Mouse (Mus musculus): Measurements from ENCODE around the gene Ptprd. TPM values are rescaled to one million over a fixed set of nuclear protein-coding genes. Genes with fewer than 3 reads are reported as not detected.
A peak's percentile ranks its signal among the peaks of the same experiment; 100 is the strongest.

Ptprd gene
- polyA plus RNA-seq, 1 experiment from 2014 or later = 41.8 TPM

- Histone ChIP-seq H3K4me1 (peaks cover 3% of the 10 kb centered on the region; the same call in 1 of the 2 replicates), H3K27me3 (no peaks in the 10 kb centered on the region), H3K9ac (no peak overlapping the region), H3K4me2 (replicated peaks) (no peak overlapping the region), H3K4me3 (no peak overlapping the region), H3K9me3 (peaks cover 4% of the 10 kb centered on the region; the same call in 1 of the 2 replicates), H3K27ac (no peak overlapping the region), H3K36me3 (no peaks in the 10 kb centered on the region)
- WGBS = 40% methylated on average over 7 of the region's 7 CpGs
- ATAC-seq (ENCODE audit: insufficient number of reproducible peaks, insufficient read depth, low FRiP score, low TSS enrichment) = no peak
Observed at GRCm38 (mm10) chr4:76386978-76387824, 1824.6 kb downstream of the Ptprd start.

- no peak for ATAC-seq (ENCODE audit: insufficient number of reproducible peaks, insufficient read depth, low FRiP score, low TSS enrichment)
- Histone ChIP-seq H3K27me3 (no peaks in the 10 kb centered on the region), H3K4me3 (no peak overlapping the region), H3K36me3 (no peaks in the 10 kb centered on the region), H3K9me3 (peaks cover 4% of the 10 kb centered on the region; the same call in 1 of the 2 replicates), H3K4me2 (replicated peaks) (no peak overlapping the region), H3K27ac (no peak overlapping the region), H3K9ac (no peak overlapping the region), H3K4me1 (peaks cover 3% of the 10 kb centered on the region; the same call in 1 of the 2 replicates)
- WGBS = 95% methylated on average over 5 of the region's 5 CpGs
Observed at GRCm38 (mm10) chr4:76385818-76386217, 1825.9 kb downstream of the Ptprd start.

- no peaks in the 10 kb centered on the region for H3K36me3 ChIP-seq
- 79% methylated on average over 6 of the region's 6 CpGs for WGBS
- ATAC-seq (ENCODE audit: insufficient number of reproducible peaks, insufficient read depth, low FRiP score, low TSS enrichment) = peak; percentile 52; the same call in 1 of the 2 replicates
- H3K9ac ChIP-seq = no peak overlapping the region
- no peak overlapping the region for H3K4me3 ChIP-seq
- no peaks in the 10 kb centered on the region for H3K27me3 ChIP-seq
- H3K4me2 ChIP-seq (replicated peaks) = no peak overlapping the region
- H3K9me3 ChIP-seq = peaks cover 4% of the 10 kb centered on the region; the same call in 1 of the 2 replicates
- H3K27ac ChIP-seq = no peak overlapping the region
- H3K4me1 ChIP-seq = no peaks in the 10 kb centered on the region
Observed at GRCm38 (mm10) chr4:76380312-76380917, 1831.3 kb downstream of the Ptprd start.

GRCm38 (mm10) chr4:76370041-76370880, 1841.5 kb downstream of the Ptprd start:
- Histone ChIP-seq H3K4me2 (replicated peaks) (no peak overlapping the region), H3K4me1 (peaks cover 25% of the 10 kb centered on the region), H3K27ac (0 out of 2 replicates have a peak overlapping the region, but pooled peaks have one; percentile 54), H3K27me3 (no peaks in the 10 kb centered on the region), H3K4me3 (no peak overlapping the region), H3K9me3 (no peaks in the 10 kb centered on the region), H3K36me3 (no peaks in the 10 kb centered on the region), H3K9ac (no peak overlapping the region)
- 47% methylated on average over 4 of the region's 4 CpGs for WGBS
- no peak for ATAC-seq (ENCODE audit: insufficient number of reproducible peaks, insufficient read depth, low FRiP score, low TSS enrichment)

- H3K36me3 ChIP-seq = no peaks in the 10 kb centered on the region
- no peak overlapping the region for H3K4me2 ChIP-seq (replicated peaks)
- H3K9ac ChIP-seq = no peak overlapping the region
- ATAC-seq (ENCODE audit: insufficient number of reproducible peaks, insufficient read depth, low FRiP score, low TSS enrichment) = no peak
- H3K9me3 ChIP-seq = no peaks in the 10 kb centered on the region
- H3K27me3 ChIP-seq = no peaks in the 10 kb centered on the region
- H3K27ac ChIP-seq = no peak overlapping the region
- no peak overlapping the region for H3K4me3 ChIP-seq
- 29% methylated on average over 3 of the region's 3 CpGs for WGBS
- peaks cover 25% of the 10 kb centered on the region for H3K4me1 ChIP-seq
Observed at GRCm38 (mm10) chr4:76369101-76369500, 1842.7 kb downstream of the Ptprd start.

GRCm38 (mm10) chr4:76368291-76368690, 1843.5 kb downstream of the Ptprd start:
- H3K4me2 ChIP-seq (replicated peaks) = no peak overlapping the region
- WGBS = 87% methylated on average over 2 of the region's 2 CpGs
- no peak overlapping the region for H3K27ac ChIP-seq
- no peak overlapping the region for H3K4me3 ChIP-seq
- no peak overlapping the region for H3K9ac ChIP-seq
- H3K9me3 ChIP-seq = no peaks in the 10 kb centered on the region
- ATAC-seq (ENCODE audit: insufficient number of reproducible peaks, insufficient read depth, low FRiP score, low TSS enrichment) = no peak
- no peaks in the 10 kb centered on the region for H3K36me3 ChIP-seq
- H3K27me3 ChIP-seq = no peaks in the 10 kb centered on the region
- peaks cover 25% of the 10 kb centered on the region for H3K4me1 ChIP-seq

- ATAC-seq (ENCODE audit: insufficient number of reproducible peaks, insufficient read depth, low FRiP score, low TSS enrichment) = no peak; the same call in 1 of the 2 replicates
- Histone ChIP-seq H3K9ac (no peak overlapping the region), H3K27me3 (no peaks in the 10 kb centered on the region), H3K9me3 (no peaks in the 10 kb centered on the region), H3K4me3 (no peak overlapping the region), H3K4me1 (peaks cover 25% of the 10 kb centered on the region), H3K36me3 (no peaks in the 10 kb centered on the region), H3K27ac (no peak overlapping the region), H3K4me2 (replicated peaks) (no peak overlapping the region)
- 65% methylated on average over 3 of the region's 3 CpGs for WGBS
Observed at GRCm38 (mm10) chr4:76367285-76367684, 1844.5 kb downstream of the Ptprd start.

- H3K4me3 ChIP-seq = no peak overlapping the region
Observed at GRCm38 (mm10) chr4:76365871-76366270, 1845.9 kb downstream of the Ptprd start.

GRCm38 (mm10) chr4:76361546-76361945, 1850.2 kb downstream of the Ptprd start:
- H3K4me1 ChIP-seq = peaks cover 5% of the 10 kb centered on the region; the same call in 1 of the 2 replicates
- ATAC-seq (ENCODE audit: insufficient number of reproducible peaks, insufficient read depth, low FRiP score, low TSS enrichment) = no peak
- WGBS = 89% methylated on average over 1 of the region's 1 CpGs

More at GRCm38 (mm10) chr4:76365871-76366270, 1845.9 kb downstream of the Ptprd start:
- Histone ChIP-seq H3K27me3 (no peaks in the 10 kb centered on the region), H3K4me1 (peaks cover 25% of the 10 kb centered on the region), H3K9ac (no peak overlapping the region), H3K4me2 (replicated peaks) (no peak overlapping the region), H3K27ac (no peak overlapping the region), H3K36me3 (no peaks in the 10 kb centered on the region), H3K9me3 (no peaks in the 10 kb centered on the region)
- ATAC-seq (ENCODE audit: insufficient number of reproducible peaks, insufficient read depth, low FRiP score, low TSS enrichment) = no peak
- WGBS = 70% methylated on average over 4 of the region's 4 CpGs

GRCm38 (mm10) chr4:76354167-76354566, 1857.6 kb downstream of the Ptprd start:
- no peak for ATAC-seq (ENCODE audit: insufficient number of reproducible peaks, insufficient read depth, low FRiP score, low TSS enrichment)
- Histone ChIP-seq H3K4me1 (peaks cover 20% of the 10 kb centered on the region), H3K36me3 (no peaks in the 10 kb centered on the region), H3K9ac (no peak overlapping the region), H3K4me3 (no peak overlapping the region), H3K27me3 (no peaks in the 10 kb centered on the region), H3K9me3 (no peaks in the 10 kb centered on the region), H3K27ac (no peak overlapping the region), H3K4me2 (replicated peaks) (no peak overlapping the region)
- whole genome bisulfite sequencing = 89% methylated on average over 2 of the region's 2 CpGs

More at GRCm38 (mm10) chr4:76361546-76361945, 1850.2 kb downstream of the Ptprd start:
- Histone ChIP-seq H3K27ac (no peak overlapping the region), H3K9ac (no peak overlapping the region), H3K36me3 (no peaks in the 10 kb centered on the region), H3K9me3 (no peaks in the 10 kb centered on the region), H3K4me2 (replicated peaks) (no peak overlapping the region), H3K4me3 (no peak overlapping the region), H3K27me3 (no peaks in the 10 kb centered on the region)

GRCm38 (mm10) chr4:76352468-76352867, 1859.3 kb downstream of the Ptprd start:
- no peak overlapping the region for H3K9ac ChIP-seq
- H3K4me3 ChIP-seq = no peak overlapping the region
- no peaks in the 10 kb centered on the region for H3K27me3 ChIP-seq
- no peaks in the 10 kb centered on the region for H3K9me3 ChIP-seq
- H3K27ac ChIP-seq = no peak overlapping the region
- H3K36me3 ChIP-seq = no peaks in the 10 kb centered on the region
- no peak for ATAC-seq (ENCODE audit: insufficient number of reproducible peaks, insufficient read depth, low FRiP score, low TSS enrichment)
- 32% methylated on average over 1 of the region's 1 CpGs for WGBS
- H3K4me2 ChIP-seq (replicated peaks) = no peak overlapping the region
- H3K4me1 ChIP-seq = peaks cover 20% of the 10 kb centered on the region
